Mouse (Mus musculus) ES-E14 (cell line): Measurements from ENCODE around the gene Olfr11. TPM values are rescaled to one million over a fixed set of nuclear protein-coding genes. Genes with fewer than 3 reads are reported as not detected.

Experiments used
- DNase-seq: peaks from one replicate; pipeline ENCODE4 v3.0.0-alpha.2; 2013; ENCODE audit warnings: low read depth, low spot score
- H3K27ac ChIP-seq: 2 replicates; pipeline ENCODE4 v1.5.1; 2012; ENCODE audit warnings: low read depth, mild to moderate bottlenecking, low read length, moderate library complexity, mixed read lengths; ENCODE audit not compliant: poor library complexity, insufficient read depth, severe bottlenecking
- H3K36me3 ChIP-seq: 2 replicates; pipeline ENCODE4 v1.6.1; 2012; ENCODE audit warnings: mild to moderate bottlenecking, low read length, moderate library complexity, mixed read lengths; ENCODE audit not compliant: control insufficient read depth, poor library complexity, insufficient read depth, severe bottlenecking
- H3K4me1 ChIP-seq, 2 experiments: fragments of 150-350 bp in 1 of 2; sonication (generic) in 1 of 2; 2 replicates each; pipeline ENCODE4 v1.6.1; 2012; ENCODE audit warnings: low read length in 2 of 2, mild to moderate bottlenecking in 1 of 2, mixed read lengths in 1 of 2; ENCODE audit not compliant: control insufficient read depth in 2 of 2, insufficient read depth in 2 of 2, poor library complexity in 1 of 2
- H3K4me3 ChIP-seq, 2 experiments: fragments of 150-350 bp in 1 of 2; sonication (generic) in 1 of 2; 2 replicates each; pipeline ENCODE4 v1.5.1; 2012; ENCODE audit warnings: low read length in 2 of 2, low read depth in 1 of 2, mild to moderate bottlenecking in 1 of 2, mixed read lengths in 1 of 2; ENCODE audit not compliant: insufficient read depth in 1 of 2, poor library complexity in 1 of 2, severe bottlenecking in 1 of 2
- H3K9ac ChIP-seq: 2 replicates; pipeline ENCODE4 v1.6.1; 2012; ENCODE audit warnings: low read depth, mild to moderate bottlenecking, low read length, mixed read lengths; ENCODE audit not compliant: poor library complexity, insufficient read depth, severe bottlenecking
- H3K9me3 ChIP-seq: fragments of 150-350 bp; sonication (generic); 2 replicates; pipeline ENCODE4 v1.6.1; 2012; ENCODE audit warnings: low read depth, mild to moderate bottlenecking, low read length; ENCODE audit not compliant: control insufficient read depth, insufficient read depth
- CHD2 ChIP-seq: IDR thresholded peaks from 2 replicates; pipeline ENCODE4 v1.6.1; 2014; ENCODE audit warnings: mild to moderate bottlenecking, low read depth, low read length, inconsistent platforms
- HCFC1 ChIP-seq: IDR thresholded peaks from 2 replicates; pipeline ENCODE4 v1.6.1; 2012; ENCODE audit warnings: low read length, inconsistent platforms, borderline replicate concordance; ENCODE audit not compliant: insufficient read depth
- MAFK ChIP-seq: IDR thresholded peaks from 2 replicates; pipeline ENCODE4 v1.6.1; 2014; ENCODE audit warnings: mild to moderate bottlenecking, low read depth, low read length, inconsistent platforms; ENCODE audit not compliant: insufficient read depth
- ZC3H11A ChIP-seq: IDR thresholded peaks from 2 replicates; pipeline ENCODE4 v1.6.1; 2012; ENCODE audit warnings: low read depth, mild to moderate bottlenecking, inconsistent platforms, low read length, borderline replicate concordance
- ZNF384 ChIP-seq: IDR thresholded peaks from 2 replicates; pipeline ENCODE4 v1.6.1; 2012; ENCODE audit warnings: low read depth, low read length, inconsistent platforms
- in situ Hi-C, 2 experiments: fragments of 600-800 bp; cut with MboI; formaldehyde crosslinking; loops; one replicate each; pipeline ENCODE4 v1.15.1; 2025; ENCODE audit warnings: low sequenced_read_pairs in 2 of 2, inconsistent platforms in 1 of 2; ENCODE audit not compliant: unreplicated experiment in 2 of 2
- total RNA-seq: library from RNA; depleted of rRNA; stranded (reverse); fragments of 300-350 nt; gene quantifications from 2 replicates; pipeline ENCODE4 v1.2.3, GENCODE M21; 2012; rRNA removed

Olfr11 gene
- total RNA-seq, 1 experiment, result 0.13 TPM

DNA sequence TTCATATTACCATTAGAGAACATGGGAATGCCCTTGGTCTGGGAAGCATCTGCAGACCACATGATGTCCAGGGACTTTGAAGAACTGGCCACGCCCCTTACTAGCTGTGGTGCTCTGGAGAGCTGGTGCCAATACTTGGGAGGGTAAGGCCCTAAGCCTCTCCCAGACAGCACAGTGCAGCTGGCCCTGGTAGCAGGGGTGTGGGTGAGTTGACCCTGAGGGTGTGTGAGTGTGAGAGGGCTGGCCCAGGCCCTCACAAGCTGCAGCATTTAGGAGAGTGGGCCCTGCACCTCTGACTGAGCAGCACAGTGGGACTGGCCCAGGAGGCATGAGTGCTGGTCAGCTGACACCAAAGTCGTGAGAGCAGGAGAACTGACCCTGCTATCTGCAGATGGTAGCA lies 50.7 kb downstream of the Olfr11 start:
- in situ Hi-C loops, result no loop called here
- no peaks in the 10 kb centered on the region for H3K9me3 ChIP-seq

More for the DNA sequence above, 50.7 kb downstream of the Olfr11 start:
- H3K4me3 ChIP-seq, result no peak overlapping the region
- TF ChIP-seq CHD2 (no peak), MAFK (no peak), ZC3H11A (no peak), HCFC1 (no peak), ZNF384 (no peak)
- no peaks in the 10 kb centered on the region for H3K36me3 ChIP-seq
- H3K9ac ChIP-seq, result no peak overlapping the region
- no peak for DNase-seq
- no peak overlapping the region for H3K27ac ChIP-seq
- no peaks in the 10 kb centered on the region for H3K4me1 ChIP-seq

Other genes with a start within 250 kb of the Olfr11 start
- 20.4 and 21.7 TPM in 2 replicates for gene Zkscan3, start 239.8 kb downstream of the Olfr11 start, total RNA-seq
- gene Pgbd1, start 201.5 kb downstream of the Olfr11 start, total RNA-seq, result 1.2 and 1.5 TPM in 2 replicates
- 22.9 and 25.8 TPM in 2 replicates for gene Zscan26, start 188.8 kb downstream of the Olfr11 start, total RNA-seq
- gene Nkapl, start 174.0 kb downstream of the Olfr11 start, total RNA-seq, result 0.58 and 0.98 TPM in 2 replicates
- 0.31 and 0.79 TPM in 2 replicates for gene Zkscan4, start 163.6 kb downstream of the Olfr11 start, total RNA-seq
- gene Gm10065, start 163.1 kb downstream of the Olfr11 start, total RNA-seq, result not detected in 2 replicates
- 0.11 and 0.31 TPM in 2 replicates for gene AK157302, start 147.3 kb downstream of the Olfr11 start, total RNA-seq
- 23.4 and 35.7 TPM in 2 replicates for gene Gm11273, start 141.1 kb downstream of the Olfr11 start, total RNA-seq
- gene Zkscan8, start 111.4 kb downstream of the Olfr11 start, total RNA-seq, result 9.2 and 16.1 TPM in 2 replicates
- gene Olfr1366, start 99.7 kb downstream of the Olfr11 start, total RNA-seq, result not detected in 2 replicates
- not detected in 2 replicates for gene Olfr1535, start 82.6 kb downstream of the Olfr11 start, total RNA-seq
- not detected in 2 replicates for gene Olfr1364, start 60.8 kb downstream of the Olfr11 start, total RNA-seq
- gene Olfr1362, start 28.5 kb downstream of the Olfr11 start, total RNA-seq, result not detected in 2 replicates
- not detected in 2 replicates for gene Olfr1361, start 20.9 kb upstream of the Olfr11 start, total RNA-seq
- not detected in 2 replicates for gene Olfr1360, start 34.9 kb upstream of the Olfr11 start, total RNA-seq
- gene Olfr1359, start 55.6 kb upstream of the Olfr11 start, total RNA-seq, result not detected in 2 replicates
- gene Hist1h2bl, start 73.6 kb upstream of the Olfr11 start, total RNA-seq, result 1,275 and 1,694 TPM in 2 replicates
- 1,685 and 2,304 TPM in 2 replicates for gene Hist1h2ai, start 73.9 kb upstream of the Olfr11 start, total RNA-seq
- gene Hist1h3h, start 75.1 kb upstream of the Olfr11 start, total RNA-seq, result 2,227 and 2,394 TPM in 2 replicates
- gene Hist1h2bm, start 79.5 kb upstream of the Olfr11 start, total RNA-seq, result 468 and 757 TPM in 2 replicates
- 158 and 260 TPM in 2 replicates for gene Hist1h4j, start 92.5 kb upstream of the Olfr11 start, total RNA-seq
- 2,674 and 2,766 TPM in 2 replicates for gene Hist1h4k, start 108.0 kb upstream of the Olfr11 start, total RNA-seq
- 1,029 and 1,218 TPM in 2 replicates for gene Hist1h2ak, start 111.3 kb upstream of the Olfr11 start, total RNA-seq
- gene Hist1h2bn, start 111.6 kb upstream of the Olfr11 start, total RNA-seq, result 306 and 496 TPM in 2 replicates
- gene Hist1h1b, start 138.1 kb upstream of the Olfr11 start, total RNA-seq, result 619 and 849 TPM in 2 replicates
- gene Hist1h3i, start 140.9 kb upstream of the Olfr11 start, total RNA-seq, result 874 and 1,089 TPM in 2 replicates
- 657 and 889 TPM in 2 replicates for gene Hist1h2an, start 144.7 kb upstream of the Olfr11 start, total RNA-seq
- 634 and 879 TPM in 2 replicates for gene Hist1h2bp, start 144.9 kb upstream of the Olfr11 start, total RNA-seq
- gene Hist1h2bq, start 167.7 kb upstream of the Olfr11 start, total RNA-seq, result 1,775 and 2,433 TPM in 2 replicates
- gene Hist1h2ao, start 167.9 kb upstream of the Olfr11 start, total RNA-seq, result 669 TPM in 1 of 2 replicates, not detected in the other
- gene Hist1h4m, start 169.2 kb upstream of the Olfr11 start, total RNA-seq, result 9.8 and 22.8 TPM in 2 replicates
- gene Hist1h4n, start 189.7 kb upstream of the Olfr11 start, total RNA-seq, result 2,365 and 3,405 TPM in 2 replicates
- 3,404 and 3,578 TPM in 2 replicates for gene Hist1h2ap, start 191.0 kb upstream of the Olfr11 start, total RNA-seq
- gene Hist1h2br, start 191.2 kb upstream of the Olfr11 start, total RNA-seq, result 1,712 and 2,111 TPM in 2 replicates